Mouse (Mus musculus) ES-Bruce4 (cell line): ENCODE results near the gene Gm49322. TPM values are rescaled to one million over a fixed set of nuclear protein-coding genes. Genes with fewer than 3 reads are reported as not detected.

Experiments
- H3K27ac ChIP-seq: 2 replicates; pipeline ENCODE4 v1.5.1; 2012; ENCODE audit warnings: low read length, inconsistent platforms; ENCODE audit not compliant: insufficient read depth
- H3K27me3 ChIP-seq: 2 replicates; pipeline ENCODE4 v1.6.1; 2012; ENCODE audit warnings: mild to moderate bottlenecking, low read length, inconsistent platforms; ENCODE audit not compliant: control insufficient read depth, poor library complexity, insufficient read depth, severe bottlenecking
- H3K36me3 ChIP-seq: 2 replicates; pipeline ENCODE4 v1.6.1; 2012; ENCODE audit warnings: inconsistent platforms, mild to moderate bottlenecking, low read length, moderate library complexity; ENCODE audit not compliant: control insufficient read depth, poor library complexity, insufficient read depth, severe bottlenecking
- H3K4me1 ChIP-seq: one replicate; pipeline ENCODE4 v1.8.1; 2011; ENCODE audit warnings: low read length; ENCODE audit not compliant: control insufficient read depth, insufficient read depth
- H3K4me3 ChIP-seq: 2 replicates; pipeline ENCODE4 v1.5.1; 2011; ENCODE audit warnings: low read depth, mild to moderate bottlenecking, low read length
- H3K9ac ChIP-seq: 2 replicates; pipeline ENCODE4 v1.6.1; 2012; ENCODE audit warnings: low read depth, mild to moderate bottlenecking, inconsistent platforms; ENCODE audit not compliant: poor library complexity, severe bottlenecking
- H3K9me3 ChIP-seq: replicated peaks from 2 replicates; pipeline ENCODE4 v1.6.1; 2012; ENCODE audit warnings: mild to moderate bottlenecking, low read length, inconsistent platforms; ENCODE audit not compliant: control insufficient read depth, poor library complexity, insufficient read depth, severe bottlenecking
- CTCF ChIP-seq: IDR thresholded peaks from one replicate; pipeline ENCODE4 v1.8.1; 2011; ENCODE audit warnings: low read depth, low read length
- EP300 ChIP-seq: IDR thresholded peaks from 2 replicates; pipeline ENCODE4 v1.6.1; 2011; ENCODE audit warnings: low read depth, low read length; ENCODE audit not compliant: insufficient read depth
- POLR2A ChIP-seq: IDR thresholded peaks from one replicate; pipeline ENCODE4 v1.8.1; 2011; ENCODE audit warnings: low read length; ENCODE audit not compliant: insufficient read depth
- polyA plus RNA-seq: library from polyadenylated mRNA; stranded (reverse); fragments of >200 nt; gene quantifications from 2 replicates; pipeline ENCODE4 v1.2.4, GENCODE M21; 2011; ENCODE audit warnings: low read depth; ENCODE audit not compliant: missing spikeins, insufficient read depth, insufficient read length

Gm49322 gene
- polyA plus RNA-seq, 1 experiment = 2.4 TPM

DNA sequence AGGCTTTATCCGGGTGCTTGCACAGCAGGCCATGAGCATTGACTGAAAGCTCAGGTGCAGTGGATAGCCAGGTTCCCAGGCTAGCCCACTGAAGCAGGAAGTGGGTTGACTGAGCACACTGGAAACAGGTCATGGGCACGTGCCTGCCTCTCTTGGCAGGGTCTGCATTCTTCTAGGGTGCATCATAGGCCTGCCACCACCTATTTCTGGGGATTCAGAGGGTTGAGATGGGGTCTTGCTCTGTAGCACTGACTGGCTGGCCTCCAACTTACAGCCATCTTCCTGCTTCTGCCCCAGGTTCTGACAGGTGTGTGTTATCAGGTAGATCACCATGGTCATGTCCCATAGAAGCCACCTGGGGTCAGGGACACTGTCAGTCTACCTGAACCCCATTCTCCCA lies 833 bp upstream of the Gm49322 start:
- no peaks in the 10 kb centered on the region for H3K9me3 ChIP-seq
- H3K4me3 ChIP-seq = no peak overlapping the region
- no peaks in the 10 kb centered on the region for H3K36me3 ChIP-seq
- no peak overlapping the region for H3K9ac ChIP-seq
- no peak overlapping the region for H3K27ac ChIP-seq
- TF ChIP-seq CTCF (no peak), POLR2A (no peak), EP300 (no peak)
- peaks cover 8% of the 10 kb centered on the region for H3K4me1 ChIP-seq
- H3K27me3 ChIP-seq = no peaks in the 10 kb centered on the region

DNA sequence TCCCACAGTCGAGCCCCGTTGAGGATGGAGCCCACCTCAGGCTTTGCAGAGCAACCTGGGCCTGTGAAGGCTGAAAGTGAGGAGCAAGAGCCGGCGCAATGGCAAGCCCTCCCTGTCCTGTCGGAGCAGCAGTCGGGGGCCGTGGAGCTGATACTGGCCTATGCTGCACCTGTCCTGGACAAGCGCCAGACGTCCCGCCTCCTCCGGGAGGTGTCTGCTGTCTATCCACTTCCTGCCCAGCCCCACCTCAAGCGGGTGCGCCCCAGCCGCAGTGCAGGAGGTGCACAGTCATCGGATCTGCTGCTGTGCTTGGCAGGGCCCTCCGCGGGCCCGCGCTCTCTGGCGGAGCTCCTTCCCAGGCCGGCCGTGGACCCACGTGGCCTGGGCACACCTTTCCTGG lies 485 bp downstream of the Gm49322 start:
- no peaks in the 10 kb centered on the region for H3K9me3 ChIP-seq
- peak overlapping the region; percentile 22; the same call in 1 of the 2 replicates for H3K27ac ChIP-seq
- H3K4me1 ChIP-seq = peaks cover 8% of the 10 kb centered on the region
- no peaks in the 10 kb centered on the region for H3K36me3 ChIP-seq
- TF ChIP-seq EP300 = no peak
- TF ChIP-seq POLR2A = no peak
- no peak for TF ChIP-seq CTCF
- H3K27me3 ChIP-seq = no peaks in the 10 kb centered on the region
- peak overlapping the region; percentile 32 for H3K9ac ChIP-seq
- peak overlapping the region; percentile 62 for H3K4me3 ChIP-seq

- Histone ChIP-seq H3K9me3 (no peaks in the 10 kb centered on the region), H3K27me3 (no peaks in the 10 kb centered on the region), H3K36me3 (no peaks in the 10 kb centered on the region), H3K4me3 (peak overlapping the region; percentile 62), H3K4me1 (peaks cover 8% of the 10 kb centered on the region), H3K9ac (peak overlapping the region; percentile 32), H3K27ac (no peak overlapping the region)
- no peak for TF ChIP-seq POLR2A
- TF ChIP-seq EP300 = no peak
- TF ChIP-seq CTCF = no peak
These were observed 1.0 kb downstream of the Gm49322 start for GRCm38 (mm10) chr10:80606737-80607350.

GRCm38 (mm10) chr10:80608435-80608834 lies 2.6 kb downstream of the Gm49322 start:
- no peak overlapping the region for H3K4me3 ChIP-seq
- H3K27ac ChIP-seq = no peak overlapping the region
- H3K27me3 ChIP-seq = no peaks in the 10 kb centered on the region
- H3K4me1 ChIP-seq = peaks cover 8% of the 10 kb centered on the region
- 0 out of 2 replicates have a peak, but pooled peaks cover 5% of the 10 kb centered on the region for H3K36me3 ChIP-seq
- H3K9me3 ChIP-seq = no peaks in the 10 kb centered on the region
- H3K9ac ChIP-seq = no peak overlapping the region
- TF ChIP-seq CTCF (no peak), POLR2A (no peak), EP300 (no peak)

GRCm38 (mm10) chr10:80609269-80609924 lies 3.6 kb downstream of the Gm49322 start:
- Histone ChIP-seq H3K27me3 (no peaks in the 10 kb centered on the region), H3K4me3 (no peak overlapping the region), H3K9ac (no peak overlapping the region), H3K36me3 (0 out of 2 replicates have a peak, but pooled peaks cover 5% of the 10 kb centered on the region), H3K9me3 (no peaks in the 10 kb centered on the region), H3K27ac (no peak overlapping the region), H3K4me1 (peaks cover 4% of the 10 kb centered on the region)
- TF ChIP-seq POLR2A (no peak), CTCF (no peak), EP300 (no peak)
